ENCODE assay signal across 9 mouse cellular contexts in the genomic region with DNA sequence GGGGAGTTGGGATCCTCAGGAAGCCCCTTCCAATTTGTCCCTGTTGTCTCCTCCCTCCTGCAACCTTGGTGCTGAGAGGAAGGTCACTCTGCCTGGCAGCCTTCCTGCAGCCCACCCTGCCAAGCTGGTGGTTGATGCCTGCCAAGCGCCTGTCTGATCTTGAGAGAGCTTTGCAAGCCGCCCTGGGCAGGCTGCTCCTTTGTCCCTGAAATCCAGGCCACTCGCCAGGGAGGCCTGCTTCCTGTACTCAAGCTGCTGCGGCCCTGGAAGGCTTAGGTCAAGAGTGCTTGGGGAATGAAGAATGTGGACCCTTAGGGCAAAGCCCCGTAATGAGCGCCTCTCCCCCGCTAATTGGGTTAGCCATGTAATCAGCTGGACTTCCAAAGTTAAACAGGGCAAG. TPM values are rescaled to one million over a fixed set of nuclear protein-coding genes. Genes with fewer than 3 reads are reported as not detected.
DNase-seq lines count a peak whose midpoint lies in the region; ATAC-seq and TF ChIP-seq lines count a peak whose summit lies in the region.
"Had no signal": no experiment of that assay in that cellular context is flagged by ENCODE, and none has a peak within 500 bp of the region (broad histone marks: within the 10 kb centered on the region; RNA-seq: fewer than 3 reads in every experiment).

No protein-coding gene starts in this region.

- no peak for TF ChIP-seq CTCF in forebrain, postnatal 0 days (IDR thresholded peaks at IDR 0.05; ENCODE audit: low read depth)

- H3K27ac ChIP-seq in neural tube, embryonic 11.5 days (ENCODE audit: low read depth, low read length): peak overlapping the region; percentile 53; the same call in 1 of the 2 replicates
- H3K27ac ChIP-seq in forebrain, postnatal 0 days (ENCODE audit: low read depth, low read length): no peak overlapping the region
- peak overlapping the region; percentile 18 for H3K27ac ChIP-seq in hindbrain, embryonic 12.5 days

- intact Hi-C loops in left cerebral cortex, postnatal 10 days (cut with DNase I): no loop called here

- WGBS in neural tube, embryonic 11.5 days: 62% methylated on average over 7 of the region's 7 CpGs
- WGBS in forebrain, postnatal 0 days: 18% methylated on average over 7 of the region's 7 CpGs
- WGBS in hindbrain, embryonic 12.5 days: 40% methylated on average over 7 of the region's 7 CpGs

- no peaks in the 10 kb centered on the region for H3K9me3 ChIP-seq in neural tube, embryonic 11.5 days (ENCODE audit: control insufficient read depth, low read length)
- no peaks in the 10 kb centered on the region for H3K9me3 ChIP-seq in forebrain, postnatal 0 days (ENCODE audit: low read length)
- no peaks in the 10 kb centered on the region for H3K9me3 ChIP-seq in hindbrain, embryonic 12.5 days (replicated peaks)

- H3K4me1 ChIP-seq in neural tube, embryonic 11.5 days (ENCODE audit: control insufficient read depth, insufficient read depth, low read length): peaks cover 5% of the 10 kb centered on the region; the same call in 1 of the 2 replicates
- H3K4me1 ChIP-seq in forebrain, postnatal 0 days (ENCODE audit: insufficient read depth): 0 out of 2 replicates have a peak, but pooled peaks cover 5% of the 10 kb centered on the region
- peaks cover 28% of the 10 kb centered on the region for H3K4me1 ChIP-seq in hindbrain, embryonic 12.5 days

- no peak overlapping the region for H3K9ac ChIP-seq in neural tube, embryonic 11.5 days (ENCODE audit: low read length)
- H3K9ac ChIP-seq in forebrain, postnatal 0 days: no peak overlapping the region
- no peak overlapping the region for H3K9ac ChIP-seq in hindbrain, embryonic 12.5 days

- peaks cover 5% of the 10 kb centered on the region for H3K36me3 ChIP-seq in neural tube, embryonic 11.5 days (ENCODE audit: control insufficient read depth, insufficient read depth, low read length)
- no peaks in the 10 kb centered on the region for H3K36me3 ChIP-seq in forebrain, postnatal 0 days (ENCODE audit: insufficient read depth)
- peaks cover 9% of the 10 kb centered on the region; the same call in 1 of the 2 replicates for H3K36me3 ChIP-seq in hindbrain, embryonic 12.5 days

- H3K4me3 ChIP-seq in neural tube, embryonic 11.5 days (ENCODE audit: low read depth, low read length): no peak overlapping the region
- no peak overlapping the region for H3K4me3 ChIP-seq in forebrain, postnatal 0 days (ENCODE audit: low read depth, low read length)
- no peak overlapping the region for H3K4me3 ChIP-seq in hindbrain, embryonic 12.5 days

- no peak overlapping the region for H3K4me2 ChIP-seq in neural tube, embryonic 11.5 days (ENCODE audit: low read depth)
- no peak overlapping the region for H3K4me2 ChIP-seq in forebrain, postnatal 0 days (ENCODE audit: low read depth)
- no peak overlapping the region for H3K4me2 ChIP-seq in hindbrain, embryonic 12.5 days (replicated peaks)

- ATAC-seq in neural tube, embryonic 11.5 days (ENCODE audit: insufficient read depth, low FRiP score, low TSS enrichment): no peak
- ATAC-seq in forebrain, postnatal 0 days: peak; percentile 90
- ATAC-seq in hindbrain, embryonic 12.5 days (ENCODE audit: low FRiP score): peak; percentile 45; the same call in 1 of the 2 replicates

- peak; percentile 51 for DNase-seq in neural tube, embryonic 11.5 days (ENCODE audit: low spot score)
- no peak for DNase-seq in neural tube, embryonic 10.5 days (ENCODE audit: extremely low spot score, low spot score)
- peak; percentile 80 for DNase-seq in forebrain, postnatal 0 days
- peak; percentile 54 to 83 for DNase-seq in left cerebral cortex, postnatal 10 days (ENCODE audit: extremely low spot score in 1 of 2, low spot score in 2 of 2)
- peak; percentile 69 for DNase-seq in lung, postnatal 14 days
- peak; percentile 62 for DNase-seq in right cerebral cortex, postnatal 4 days
- DNase-seq in thymus, postnatal 10 days (ENCODE audit: low spot score in 2 of 2): no peak

- H3K27me3 ChIP-seq in neural tube, embryonic 11.5 days (ENCODE audit: control insufficient read depth, insufficient read depth, low read length): no peaks in the 10 kb centered on the region
- no peaks in the 10 kb centered on the region for H3K27me3 ChIP-seq in forebrain, postnatal 0 days (ENCODE audit: insufficient read depth, low read length)
- H3K27me3 ChIP-seq in hindbrain, embryonic 12.5 days: no peaks in the 10 kb centered on the region

RNA-seq across cellular contexts. Expression of gene Ccnjl, which starts 19.6 kb away (rescaled TPM):
- 44.0 and 45.2 TPM in 2 replicates for polyA plus RNA-seq in neural tube, embryonic 11.5 days (2014; fragmentation: Nextera tagmentation; extraction: Ambion mirVana)
- total RNA-seq in forebrain, postnatal 0 days (2014; rRNA removed): 1.3 and 1.8 TPM in 2 replicates
- 2.3 and 4.5 TPM in 2 replicates for polyA plus RNA-seq in forebrain, postnatal 0 days (2015; fragmentation: Nextera tagmentation; extraction: Ambion mirVana)
- polyA plus RNA-seq in hindbrain, embryonic 12.5 days (2016; fragmentation: Nextera tagmentation; extraction: Ambion mirVana): 27.6 and 29.6 TPM in 2 replicates
- 1 to 10 TPM; 4.4 to 5.2 TPM for total RNA-seq in left cerebral cortex, postnatal 10 days (2021)

RNA-seq across cellular contexts. Expression of gene 4933415A04Rik, which starts 38.7 kb away (rescaled TPM):
- polyA plus RNA-seq in neural tube, embryonic 11.5 days (2014; fragmentation: Nextera tagmentation; extraction: Ambion mirVana): 10.2 and 12.5 TPM in 2 replicates
- 0.76 and 1.5 TPM in 2 replicates for total RNA-seq in forebrain, postnatal 0 days (2014; rRNA removed)
- polyA plus RNA-seq in forebrain, postnatal 0 days (2015; fragmentation: Nextera tagmentation; extraction: Ambion mirVana): 1.2 and 1.8 TPM in 2 replicates
- 6.5 and 8.1 TPM in 2 replicates for polyA plus RNA-seq in hindbrain, embryonic 12.5 days (2016; fragmentation: Nextera tagmentation; extraction: Ambion mirVana)
- total RNA-seq in left cerebral cortex, postnatal 10 days (2021): 1 to 10 TPM; 1.6 TPM
- total RNA-seq: common myeloid progenitor, adult 5-6 weeks had no signal

RNA-seq across cellular contexts. Expression of gene Fabp6, which starts 53.2 kb away (rescaled TPM):
- polyA plus RNA-seq in neural tube, embryonic 11.5 days (2014; fragmentation: Nextera tagmentation; extraction: Ambion mirVana): not detected in 2 replicates
- total RNA-seq in forebrain, postnatal 0 days (2014; rRNA removed): not detected in 2 replicates
- not detected in 2 replicates for polyA plus RNA-seq in forebrain, postnatal 0 days (2015; fragmentation: Nextera tagmentation; extraction: Ambion mirVana)
- not detected in 2 replicates for polyA plus RNA-seq in hindbrain, embryonic 12.5 days (2016; fragmentation: Nextera tagmentation; extraction: Ambion mirVana)
- not detected for total RNA-seq in left cerebral cortex, postnatal 10 days (2021)
- total RNA-seq: common myeloid progenitor, adult 5-6 weeks had no signal

Comparison
In these comparisons a context has a peak if more than half of its experiments do, and no peak if none do; other contexts are left out.
1. DNase-seq: peak in neural tube, embryonic 11.5 days (single experiment), forebrain, postnatal 0 days (single experiment), left cerebral cortex, postnatal 10 days (2 of 2), lung, postnatal 14 days (single experiment) and right cerebral cortex, postnatal 4 days (single experiment); none in neural tube, embryonic 10.5 days (single experiment) and thymus, postnatal 10 days (0 of 2).